ENCODE assay signal across 12 mouse cellular contexts in genomic region chr5:35592081-35592736, GRCm38 (mm10). TPM values are rescaled to one million over a fixed set of nuclear protein-coding genes. Genes with fewer than 3 reads are reported as not detected.
DNase-seq lines count a peak whose midpoint lies in the region; ATAC-seq and TF ChIP-seq lines count a peak whose summit lies in the region.
"Had no signal": no experiment of that assay in that cellular context is flagged by ENCODE, and none has a peak within 500 bp of the region (broad histone marks: within the 10 kb centered on the region; RNA-seq: fewer than 3 reads in every experiment).

No protein-coding gene starts in this region.

- TF ChIP-seq CTCF in left cerebral cortex, adult 2 months (IDR thresholded peaks at IDR 0.05), result peak; percentile 25; the same call in 1 of the 2 replicates

- DNase-seq in left cerebral cortex, adult 2 months (ENCODE audit: extremely low spot score in 1 of 2, low spot score in 2 of 2), result no peak
- DNase-seq in left cerebral cortex, postnatal 10 days (ENCODE audit: extremely low spot score in 1 of 2, low spot score in 2 of 2), result no peak
- DNase-seq in A20 (ENCODE audit: low read depth, low spot score) (peak; percentile 44), adipocyte (ENCODE audit: low spot score) (no peak)
- DNase-seq in CD4-positive helper T cell, adult 2 months (ENCODE audit: low read depth, low spot score), result peak; percentile 24
- DNase-seq in right cerebral cortex, adult 18-20 months, result no peak
- DNase-seq: cerebellum, adult 11 months had no signal

- ATAC-seq in common myeloid progenitor, adult 5-6 weeks (replicated peaks; ENCODE audit: low read depth, poor library complexity, severe bottlenecking), result 0 out of 2 replicates have a peak, but pooled peaks have one; percentile 36
- ATAC-seq: forebrain, embryonic 16.5 days had no signal

- no peak overlapping the region for H3K27ac ChIP-seq in left cerebral cortex, adult 2 months
- H3K27ac ChIP-seq: embryonic facial prominence, embryonic 10.5 days; intestine, embryonic 15.5 days; lung, embryonic 15.5 days had no signal

- no peak overlapping the region for H3K4me3 ChIP-seq in left cerebral cortex, adult 2 months
- H3K4me3 ChIP-seq: embryonic facial prominence, embryonic 10.5 days; intestine, embryonic 15.5 days; lung, embryonic 15.5 days had no signal

- intact Hi-C loops in left cerebral cortex, adult 2 months (cut with DNase I), result no loop called here
- intact Hi-C loops in left cerebral cortex, postnatal 10 days (cut with DNase I), result loop anchor here (10.0 kb wide), 1 partner anchor 263 kb away; no protein-coding TSS in a partner anchor

RNA-seq across cellular contexts. Expression of gene Acox3, which starts 9.4 kb away (rescaled TPM):
- 10 to 100 TPM; 31.6 to 32.0 TPM for total RNA-seq in left cerebral cortex, adult 2 months (2021)
- total RNA-seq in left cerebral cortex, postnatal 10 days (2021), result 10 to 100 TPM; 25.1 to 26.4 TPM
- 20.4 and 21.1 TPM in 2 replicates for total RNA-seq in common myeloid progenitor, adult 5-6 weeks (2017)

RNA-seq across cellular contexts. Expression of gene Trmt44, which starts 17.3 kb away (rescaled TPM):
- 1 to 10 TPM; 9.4 to 9.6 TPM for total RNA-seq in left cerebral cortex, adult 2 months (2021)
- 1 to 10 TPM; 7.4 to 9.3 TPM for total RNA-seq in left cerebral cortex, postnatal 10 days (2021)
- total RNA-seq in common myeloid progenitor, adult 5-6 weeks (2017), result 6.6 and 7.4 TPM in 2 replicates

Comparison
In these comparisons a context has a peak if more than half of its experiments do, and no peak if none do; other contexts are left out.
1. DNase-seq: peak in A20 (single experiment) and CD4-positive helper T cell, adult 2 months (single experiment); none in left cerebral cortex, adult 2 months (0 of 2), left cerebral cortex, postnatal 10 days (0 of 2), adipocyte (single experiment) and right cerebral cortex, adult 18-20 months (single experiment).